Mouse (Mus musculus): ENCODE results near the gene Ctdspl. TPM values are rescaled to one million over a fixed set of nuclear protein-coding genes. Genes with fewer than 3 reads are reported as not detected.

Ctdspl gene
- polyA plus RNA-seq, 1 experiment, result 8.1 TPM

GRCm38 (mm10) chr9:118937515-118937914 is 11.3 kb downstream of the Ctdspl start:
- H3K36me3 ChIP-seq (ENCODE audit: control insufficient read depth, insufficient read depth, low read length), result no peaks in the 10 kb centered on the region
- H3K27ac ChIP-seq (ENCODE audit: control insufficient read depth, insufficient read depth, low read depth, low read length), result no peak overlapping the region
- H3K4me1 ChIP-seq (ENCODE audit: control insufficient read depth, insufficient read depth, low read length), result peaks cover 2% of the 10 kb centered on the region
- no peak overlapping the region for H3K4me3 ChIP-seq (ENCODE audit: control insufficient read depth, low read depth, low read length)
- H3K27me3 ChIP-seq (ENCODE audit: control insufficient read depth, insufficient read depth, low read length), result no peaks in the 10 kb centered on the region
- no peak for TF ChIP-seq CTCF (IDR thresholded peaks at IDR 0.05; ENCODE audit: control insufficient read depth, insufficient read depth, insufficient replicate concordance, low read depth, low read length)

GRCm38 (mm10) chr9:118939410-118939809 is 13.2 kb downstream of the Ctdspl start:
- TF ChIP-seq CTCF (IDR thresholded peaks at IDR 0.05; ENCODE audit: control insufficient read depth, insufficient read depth, insufficient replicate concordance, low read depth, low read length) (no peak), POLR2A (IDR thresholded peaks at IDR 0.05; ENCODE audit: control insufficient read depth, low read depth, low read length) (no peak)
- Histone ChIP-seq H3K27me3 (ENCODE audit: control insufficient read depth, insufficient read depth, low read length) (no peaks in the 10 kb centered on the region), H3K36me3 (ENCODE audit: control insufficient read depth, insufficient read depth, low read length) (no peaks in the 10 kb centered on the region), H3K4me3 (ENCODE audit: control insufficient read depth, low read depth, low read length) (no peak overlapping the region), H3K4me1 (ENCODE audit: control insufficient read depth, insufficient read depth, low read length) (peaks cover 2% of the 10 kb centered on the region), H3K27ac (ENCODE audit: control insufficient read depth, insufficient read depth, low read depth, low read length) (no peak overlapping the region)

- H3K36me3 ChIP-seq (ENCODE audit: control insufficient read depth, insufficient read depth, low read length), result no peaks in the 10 kb centered on the region
- TF ChIP-seq POLR2A (IDR thresholded peaks at IDR 0.05; ENCODE audit: control insufficient read depth, low read depth, low read length) (no peak), CTCF (IDR thresholded peaks at IDR 0.05; ENCODE audit: control insufficient read depth, insufficient read depth, insufficient replicate concordance, low read depth, low read length) (no peak)
- H3K27ac ChIP-seq (ENCODE audit: control insufficient read depth, insufficient read depth, low read depth, low read length), result no peak overlapping the region
- no peaks in the 10 kb centered on the region for H3K27me3 ChIP-seq (ENCODE audit: control insufficient read depth, insufficient read depth, low read length)
- H3K4me1 ChIP-seq (ENCODE audit: control insufficient read depth, insufficient read depth, low read length), result peaks cover 2% of the 10 kb centered on the region
- H3K4me3 ChIP-seq (ENCODE audit: control insufficient read depth, low read depth, low read length), result no peak overlapping the region
These were observed 13.6 kb downstream of the Ctdspl start for GRCm38 (mm10) chr9:118939831-118940230.

- TF ChIP-seq CTCF (IDR thresholded peaks at IDR 0.05; ENCODE audit: control insufficient read depth, insufficient read depth, insufficient replicate concordance, low read depth, low read length) (no peak), POLR2A (IDR thresholded peaks at IDR 0.05; ENCODE audit: control insufficient read depth, low read depth, low read length) (no peak)
- Histone ChIP-seq H3K27ac (ENCODE audit: control insufficient read depth, insufficient read depth, low read depth, low read length) (no peak overlapping the region; the same call in 1 of the 2 replicates), H3K36me3 (ENCODE audit: control insufficient read depth, insufficient read depth, low read length) (no peaks in the 10 kb centered on the region), H3K4me3 (ENCODE audit: control insufficient read depth, low read depth, low read length) (no peak overlapping the region), H3K4me1 (ENCODE audit: control insufficient read depth, insufficient read depth, low read length) (peaks cover 2% of the 10 kb centered on the region), H3K27me3 (ENCODE audit: control insufficient read depth, insufficient read depth, low read length) (no peaks in the 10 kb centered on the region)
These were observed 14.4 kb downstream of the Ctdspl start for GRCm38 (mm10) chr9:118940591-118941207.

- H3K27ac ChIP-seq (ENCODE audit: control insufficient read depth, insufficient read depth, low read depth, low read length), result no peak overlapping the region
- no peaks in the 10 kb centered on the region; the same call in none of the 2 replicates for H3K4me1 ChIP-seq (ENCODE audit: control insufficient read depth, insufficient read depth, low read length)
- TF ChIP-seq POLR2A (IDR thresholded peaks at IDR 0.05; ENCODE audit: control insufficient read depth, low read depth, low read length), result no peak
- TF ChIP-seq CTCF (IDR thresholded peaks at IDR 0.05; ENCODE audit: control insufficient read depth, insufficient read depth, insufficient replicate concordance, low read depth, low read length), result no peak
- H3K27me3 ChIP-seq (ENCODE audit: control insufficient read depth, insufficient read depth, low read length), result no peaks in the 10 kb centered on the region
- no peaks in the 10 kb centered on the region for H3K36me3 ChIP-seq (ENCODE audit: control insufficient read depth, insufficient read depth, low read length)
- no peak overlapping the region for H3K4me3 ChIP-seq (ENCODE audit: control insufficient read depth, low read depth, low read length)
These were observed 15.8 kb downstream of the Ctdspl start for GRCm38 (mm10) chr9:118942030-118942429.

- Histone ChIP-seq H3K27ac (ENCODE audit: control insufficient read depth, insufficient read depth, low read depth, low read length) (no peak overlapping the region), H3K4me1 (ENCODE audit: control insufficient read depth, insufficient read depth, low read length) (no peaks in the 10 kb centered on the region; the same call in none of the 2 replicates), H3K36me3 (ENCODE audit: control insufficient read depth, insufficient read depth, low read length) (no peaks in the 10 kb centered on the region), H3K27me3 (ENCODE audit: control insufficient read depth, insufficient read depth, low read length) (no peaks in the 10 kb centered on the region), H3K4me3 (ENCODE audit: control insufficient read depth, low read depth, low read length) (no peak overlapping the region)
- TF ChIP-seq CTCF (IDR thresholded peaks at IDR 0.05; ENCODE audit: control insufficient read depth, insufficient read depth, insufficient replicate concordance, low read depth, low read length) (no peak), POLR2A (IDR thresholded peaks at IDR 0.05; ENCODE audit: control insufficient read depth, low read depth, low read length) (no peak)
These were observed 17.7 kb downstream of the Ctdspl start for GRCm38 (mm10) chr9:118943941-118944340.

GRCm38 (mm10) chr9:118944388-118944787 is 18.1 kb downstream of the Ctdspl start:
- no peak for TF ChIP-seq POLR2A (IDR thresholded peaks at IDR 0.05; ENCODE audit: control insufficient read depth, low read depth, low read length)
- no peak for TF ChIP-seq CTCF (IDR thresholded peaks at IDR 0.05; ENCODE audit: control insufficient read depth, insufficient read depth, insufficient replicate concordance, low read depth, low read length)
- no peaks in the 10 kb centered on the region for H3K27me3 ChIP-seq (ENCODE audit: control insufficient read depth, insufficient read depth, low read length)
- H3K4me3 ChIP-seq (ENCODE audit: control insufficient read depth, low read depth, low read length), result no peak overlapping the region
- no peaks in the 10 kb centered on the region; the same call in none of the 2 replicates for H3K4me1 ChIP-seq (ENCODE audit: control insufficient read depth, insufficient read depth, low read length)
- no peaks in the 10 kb centered on the region for H3K36me3 ChIP-seq (ENCODE audit: control insufficient read depth, insufficient read depth, low read length)
- no peak overlapping the region for H3K27ac ChIP-seq (ENCODE audit: control insufficient read depth, insufficient read depth, low read depth, low read length)

All from testis, adult 2 months (tissue).